Mouse (Mus musculus) lung, adult 2 months (tissue): ENCODE data around the gene Zc3h15.

Source experiments
- CTCF ChIP-seq: fragments of 200-500 bp; IDR thresholded peaks from 2 replicates; pipeline ENCODE4 v1.5.1; 2011; ENCODE audit warnings: mild to moderate bottlenecking, low read length, control low read depth; ENCODE audit not compliant: insufficient read depth
- POLR2A ChIP-seq: fragments of 200-500 bp; IDR thresholded peaks from 2 replicates; pipeline ENCODE4 v1.6.1; 2011; ENCODE audit warnings: low read depth, mild to moderate bottlenecking, control low read depth, low read length, borderline replicate concordance; ENCODE audit errors: extremely low read depth

GRCm38 (mm10) chr2:83641993-83642392, 2.2 kb upstream of the Zc3h15 start:
- TF ChIP-seq CTCF = no peak
- TF ChIP-seq POLR2A = no peak
